Mouse (Mus musculus): Measurements from ENCODE around the gene Tdrd5. TPM values are rescaled to one million over a fixed set of nuclear protein-coding genes. Genes with fewer than 3 reads are reported as not detected.
A peak's percentile ranks its signal among the peaks of the same experiment; 100 is the strongest.

The Tdrd5 gene
- total and polyA plus RNA-seq, 3 experiments = not detected

GRCm38 (mm10) chr1:156230339-156231089 is 73.0 kb downstream of the Tdrd5 start:
- no peak overlapping the region for H3K27ac ChIP-seq (ENCODE audit: insufficient read depth, low read depth)
- no peaks in the 10 kb centered on the region for H3K4me1 ChIP-seq (ENCODE audit: control insufficient read depth in 1 of 2, insufficient read depth in 2 of 2)
- H3K9me3 ChIP-seq (replicated peaks; ENCODE audit: low read length) = peaks cover 2% of the 10 kb centered on the region
- no peaks in the 10 kb centered on the region for H3K27me3 ChIP-seq (replicated peaks)
- in situ Hi-C loops (cut with MboI; ENCODE audit: low pct_ligation_motif_present, low pct_unique_long_range_greater_than_20kb, low sequenced_read_pairs) (no loop called here), dilution Hi-C loops (cut with MboI; ENCODE audit: extremely low pct_ligation_motif_present, extremely low pct_unique_long_range_greater_than_20kb, low sequenced_read_pairs) (no loop called here)
- H3K9ac ChIP-seq (ENCODE audit: insufficient read depth, low read depth) = no peak overlapping the region
- no peak for TF ChIP-seq TBP (conservative IDR thresholded peaks at IDR 0.05; ENCODE audit: low read depth, low read length)
- no peak for TF ChIP-seq RAD21 (IDR thresholded peaks at IDR 0.05; ENCODE audit: low read depth, low read length)
- no peak for TF ChIP-seq ZC3H11A (IDR thresholded peaks at IDR 0.05; ENCODE audit: low read depth, low read length)
- no peak for TF ChIP-seq TCF12 (IDR thresholded peaks at IDR 0.05; ENCODE audit: low read depth, low read length)
- TF ChIP-seq HCFC1 (IDR thresholded peaks at IDR 0.05; ENCODE audit: low read depth, low read length) = no peak
- no peak for TF ChIP-seq USF1 (IDR thresholded peaks at IDR 0.05; ENCODE audit: low read depth, low read length)
- TF ChIP-seq SMC3 (IDR thresholded peaks at IDR 0.05; ENCODE audit: low read depth, low read length) = no peak
- no peak for TF ChIP-seq UBTF (IDR thresholded peaks at IDR 0.05; ENCODE audit: low read depth, low read length)
- no peak for TF ChIP-seq IRF4 (IDR thresholded peaks at IDR 0.05; ENCODE audit: low read depth, low read length)
- no peak for TF ChIP-seq SIN3A (IDR thresholded peaks at IDR 0.05; ENCODE audit: low read length)
- no peak for TF ChIP-seq KAT2A (IDR thresholded peaks at IDR 0.05; ENCODE audit: insufficient replicate concordance, low read length)
- no peak for TF ChIP-seq ETS1 (conservative IDR thresholded peaks at IDR 0.05; ENCODE audit: low read depth, low read length)
- TF ChIP-seq ZNF384 (IDR thresholded peaks at IDR 0.05; ENCODE audit: low read depth, low read length) = no peak
- no peak for TF ChIP-seq USF2 (conservative IDR thresholded peaks at IDR 0.05; ENCODE audit: low read depth, low read length)
- no peak for TF ChIP-seq CHD1 (IDR thresholded peaks at IDR 0.05; ENCODE audit: low read depth, low read length)
- DNase-seq (ENCODE audit: extremely low read depth) = no peak
- no peak overlapping the region for H3K4me2 ChIP-seq (ENCODE audit: insufficient read depth, low read depth, poor library complexity, severe bottlenecking)
- no peak overlapping the region for H3K4me3 ChIP-seq (replicated peaks in 1 of 3; ENCODE audit: low read depth in 2 of 3, low read length in 2 of 3, poor library complexity in 1 of 3)
- no peaks in the 10 kb centered on the region for H3K79me2 ChIP-seq (replicated peaks; ENCODE audit: control insufficient read depth, extremely low read depth, insufficient read depth, poor library complexity, severe bottlenecking)
- no peaks in the 10 kb centered on the region for H3K36me3 ChIP-seq (replicated peaks in 1 of 2; ENCODE audit: control insufficient read depth in 1 of 2, insufficient read depth in 1 of 2, low read length in 1 of 2)

- peak; percentile 82 for TF ChIP-seq SMC3 (IDR thresholded peaks at IDR 0.05; ENCODE audit: low read depth, low read length)
- TF ChIP-seq TBP (conservative IDR thresholded peaks at IDR 0.05; ENCODE audit: low read depth, low read length) = no peak
- TF ChIP-seq MEF2A (IDR thresholded peaks at IDR 0.05; ENCODE audit: borderline replicate concordance, low read depth, low read length) = no peak
- no peak for TF ChIP-seq GABPA (IDR thresholded peaks at IDR 0.05; ENCODE audit: insufficient replicate concordance, low read depth, low read length)
- no peak for TF ChIP-seq PAX5 (IDR thresholded peaks at IDR 0.05; ENCODE audit: low read length)
- peak; percentile 56 for TF ChIP-seq RAD21 (IDR thresholded peaks at IDR 0.05; ENCODE audit: low read depth, low read length)
- no peak for TF ChIP-seq POLR2A (IDR thresholded peaks at IDR 0.05; ENCODE audit: low read depth, low read length)
- TF ChIP-seq HCFC1 (IDR thresholded peaks at IDR 0.05; ENCODE audit: low read depth, low read length) = no peak
- TF ChIP-seq JUND (conservative IDR thresholded peaks at IDR 0.05; ENCODE audit: low read depth, low read length) = no peak
- TF ChIP-seq CTCF (conservative IDR thresholded peaks at IDR 0.05 in 1 of 2, IDR thresholded peaks at IDR 0.05 in 1 of 2; ENCODE audit: low read depth in 2 of 2, low read length in 2 of 2) = peak; percentile 26 to 75; a peak in 3 of 4 replicates
- TF ChIP-seq ELF1 (IDR thresholded peaks at IDR 0.05; ENCODE audit: low read depth, low read length) = no peak
- TF ChIP-seq MAZ (IDR thresholded peaks at IDR 0.05; ENCODE audit: low read depth, low read length) = no peak
- peaks cover 2% of the 10 kb centered on the region for H3K9me3 ChIP-seq (replicated peaks; ENCODE audit: low read length)
- H3K9ac ChIP-seq (ENCODE audit: insufficient read depth, low read depth) = no peak overlapping the region
- H3K27ac ChIP-seq (ENCODE audit: insufficient read depth, low read depth) = no peak overlapping the region
- dilution Hi-C loops (cut with MboI; ENCODE audit: extremely low pct_ligation_motif_present, extremely low pct_unique_long_range_greater_than_20kb, low sequenced_read_pairs) = no loop called here
- H3K4me2 ChIP-seq (ENCODE audit: insufficient read depth, low read depth, poor library complexity, severe bottlenecking) = no peak overlapping the region
- DNase-seq (ENCODE audit: extremely low read depth) = peak; percentile 56
- no peaks in the 10 kb centered on the region for H3K27me3 ChIP-seq (replicated peaks)
- no peak overlapping the region for H3K4me3 ChIP-seq (replicated peaks in 1 of 3; ENCODE audit: low read depth in 2 of 3, low read length in 2 of 3, poor library complexity in 1 of 3)
- no peaks in the 10 kb centered on the region for H3K36me3 ChIP-seq (replicated peaks in 1 of 2; ENCODE audit: control insufficient read depth in 1 of 2, insufficient read depth in 1 of 2, low read length in 1 of 2)
- H3K4me1 ChIP-seq (ENCODE audit: control insufficient read depth in 1 of 2, insufficient read depth in 2 of 2) = no peaks in the 10 kb centered on the region
- in situ Hi-C loops (cut with MboI; ENCODE audit: low pct_ligation_motif_present, low pct_unique_long_range_greater_than_20kb, low sequenced_read_pairs) = no loop called here
- H3K79me2 ChIP-seq (replicated peaks; ENCODE audit: control insufficient read depth, extremely low read depth, insufficient read depth, poor library complexity, severe bottlenecking) = no peaks in the 10 kb centered on the region
Observed at GRCm38 (mm10) chr1:156229448-156229847, 74.0 kb downstream of the Tdrd5 start.

All from CH12.LX (cell line).